Mouse (Mus musculus): ENCODE data around the gene Pola1. TPM values are rescaled to one million over a fixed set of nuclear protein-coding genes. Genes with fewer than 3 reads are reported as not detected.
A peak's percentile ranks its signal among the peaks of the same experiment; 100 is the strongest.

Gene Pola1
- total RNA-seq, 2 experiments from 2014 or later, result 17.1 to 23.3 TPM

GRCm38 (mm10) chrX:93288339-93288738 lies 343.6 kb downstream of the Pola1 start:
- no peak for DNase-seq

- DNase-seq, result peak; percentile 65
These were observed 345.6 kb downstream of the Pola1 start, which contains the start of gene Arx for GRCm38 (mm10) chrX:93286291-93286893. Arx (plus strand) TSS chrX:93286445.

DNA sequence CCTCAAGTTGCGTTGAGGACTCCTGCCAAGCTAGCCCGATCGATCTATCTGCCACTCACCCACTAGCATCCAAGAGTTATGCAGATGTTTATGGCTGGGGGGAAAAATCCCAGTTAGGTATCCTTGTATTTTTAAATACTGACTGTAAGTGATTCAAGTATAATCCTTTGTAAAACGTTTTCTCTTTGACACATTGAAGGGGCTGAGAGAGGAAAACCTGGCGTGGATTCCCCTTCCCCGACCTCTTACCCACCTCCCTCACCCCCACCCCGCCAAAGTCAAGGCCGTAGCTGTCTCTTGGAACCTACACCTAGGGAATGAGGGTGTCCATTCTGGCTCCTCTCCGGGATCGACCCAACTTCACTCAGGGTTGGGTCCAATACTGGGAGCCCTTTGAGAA lies 346.9 kb downstream of the Pola1 start:
- no peak for DNase-seq

DNA sequence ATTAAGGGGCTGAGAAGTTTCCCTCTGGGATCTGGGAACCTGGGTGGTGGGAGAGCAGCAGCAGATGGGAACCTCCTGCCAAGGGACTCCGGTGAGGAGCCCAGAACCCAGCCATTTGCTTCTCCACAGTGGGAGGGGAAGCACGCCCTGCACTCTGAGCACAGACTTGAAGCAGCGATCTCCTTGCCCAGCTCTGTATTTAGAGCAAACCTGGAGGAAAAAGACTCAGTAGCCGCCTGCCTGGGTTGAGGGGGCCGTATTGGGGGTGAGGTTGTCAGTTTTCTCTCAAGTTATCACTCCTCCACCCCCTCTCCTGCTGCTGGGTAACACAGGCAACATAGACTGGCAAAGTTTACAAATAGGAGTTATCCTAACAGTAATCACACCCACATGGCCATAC lies 350.2 kb downstream of the Pola1 start:
- DNase-seq, result no peak

- DNase-seq, result peak; percentile 78
These were observed 350.8 kb downstream of the Pola1 start for GRCm38 (mm10) chrX:93281028-93281723.

- no peak for DNase-seq
These were observed 352.0 kb downstream of the Pola1 start for GRCm38 (mm10) chrX:93279940-93280339.

- no peak for DNase-seq
These were observed 356.3 kb downstream of the Pola1 start for GRCm38 (mm10) chrX:93275689-93276088.

Other genes with a start within 250 kb of the Pola1 start
- 1 to 10 TPM; 1.3 to 1.9 TPM for gene Pcyt1b, start 22.7 kb upstream of the Pola1 start, total RNA-seq (2021)
- 10 to 100 TPM; 11.7 to 13.2 TPM for gene Pdk3, start 200.0 kb upstream of the Pola1 start, total RNA-seq (2021)